Mouse (Mus musculus): Measurements from ENCODE around the gene 2010111I01Rik.
A peak's percentile ranks its signal among the peaks of the same experiment; 100 is the strongest.
"Not testable (repeated sequence)": the region's sequence is repeated elsewhere in the genome, so short reads cannot be mapped to it uniquely, and the experiment has no call there.

2010111I01Rik gene

DNA sequence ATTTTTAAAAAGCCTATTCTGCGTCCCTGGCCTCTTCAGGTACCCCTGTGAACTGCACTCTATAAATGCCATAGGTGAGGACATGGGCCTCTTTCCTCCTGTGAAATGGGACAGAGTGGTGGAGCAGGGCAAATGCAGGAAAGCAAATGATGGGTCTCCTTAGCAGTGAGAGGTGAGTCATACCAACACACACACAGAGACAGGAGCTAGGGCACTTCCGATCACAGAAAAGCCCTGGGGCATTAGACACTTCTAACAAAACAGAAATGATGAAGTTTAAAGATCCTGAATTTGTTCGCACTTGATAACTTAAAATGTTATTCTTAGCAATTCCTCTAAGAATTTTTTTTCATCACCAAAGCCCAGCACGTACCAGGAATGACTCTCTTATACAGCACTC is 375.3 kb downstream of the 2010111I01Rik start:
- DNase-seq (ENCODE audit: low read depth, low spot score), result no peak

GRCm38 (mm10) chr13:63342781-63343180 is 378.1 kb downstream of the 2010111I01Rik start:
- no peak for DNase-seq (ENCODE audit: low read depth, low spot score)

GRCm38 (mm10) chr13:63344481-63344880 is 379.8 kb downstream of the 2010111I01Rik start:
- DNase-seq (ENCODE audit: low read depth, low spot score), result no peak

- no peak for DNase-seq (ENCODE audit: low read depth, low spot score)
These were observed 381.0 kb downstream of the 2010111I01Rik start for GRCm38 (mm10) chr13:63345476-63346225.

DNA sequence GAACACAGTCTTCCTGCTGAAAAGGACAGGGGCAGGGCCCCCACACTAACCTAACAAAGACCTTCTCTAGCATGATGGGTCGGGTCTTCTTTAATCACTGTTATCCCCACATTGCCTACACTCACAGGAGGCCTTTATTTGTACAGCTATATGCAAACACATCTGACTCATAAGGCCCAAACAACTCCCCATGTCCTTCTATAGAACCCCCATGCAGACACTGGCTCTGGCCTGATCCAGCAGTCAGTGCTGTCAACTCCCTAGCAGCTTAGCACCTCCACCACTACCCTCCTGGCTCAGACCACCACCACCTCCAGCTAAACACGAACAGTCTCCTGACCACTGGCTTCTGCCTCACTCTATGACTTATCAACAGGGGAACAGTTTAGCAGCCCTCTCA is 382.9 kb downstream of the 2010111I01Rik start:
- DNase-seq (ENCODE audit: low read depth, low spot score), result no peak

DNA sequence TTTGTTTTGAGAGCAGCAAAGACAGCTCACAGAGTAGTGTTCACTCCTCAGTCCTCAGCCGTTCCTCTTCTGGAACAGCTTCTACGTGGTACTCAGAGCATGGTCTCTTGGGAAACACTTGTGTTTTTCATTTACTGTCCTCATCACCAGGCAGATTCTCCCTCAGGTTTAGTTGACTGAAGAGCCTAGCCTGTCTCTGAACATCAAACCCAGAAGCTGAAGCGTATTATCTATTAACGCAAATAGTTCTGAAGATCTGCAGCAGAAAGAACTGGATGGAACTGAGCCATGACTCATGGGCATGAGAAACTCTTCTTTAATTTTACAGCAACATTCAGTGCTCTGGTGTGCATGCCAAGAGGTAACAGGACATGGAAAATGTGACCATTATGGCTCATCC is 385.4 kb downstream of the 2010111I01Rik start:
- no peak for DNase-seq (ENCODE audit: low read depth, low spot score)

GRCm38 (mm10) chr13:63353312-63353711 is 388.6 kb downstream of the 2010111I01Rik start:
- not testable (repeated sequence) for DNase-seq (ENCODE audit: low read depth, low spot score)

- no peak for DNase-seq (ENCODE audit: low read depth, low spot score)
These were observed 391.4 kb downstream of the 2010111I01Rik start for GRCm38 (mm10) chr13:63356101-63356500.

DNA sequence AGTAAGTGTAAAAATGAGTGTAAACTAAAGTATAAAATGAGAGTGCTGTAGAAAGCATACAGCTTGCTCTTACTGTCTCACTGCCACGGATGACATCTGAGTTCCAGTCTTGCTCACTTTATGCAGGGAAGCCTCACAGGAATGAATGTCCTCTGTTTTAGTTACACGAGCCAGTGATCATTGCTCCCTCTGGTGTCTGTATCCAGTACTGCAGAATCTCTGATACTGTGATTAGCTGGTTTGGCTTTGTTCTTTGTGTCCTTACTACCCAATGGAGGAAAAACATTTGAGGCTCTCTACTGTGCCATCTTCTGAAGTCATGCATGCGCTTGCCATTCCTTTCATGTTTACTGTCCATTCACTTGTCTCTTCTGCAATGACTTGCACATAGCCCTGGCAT is 391.9 kb downstream of the 2010111I01Rik start:
- DNase-seq (ENCODE audit: low read depth, low spot score), result peak; percentile 18

DNA sequence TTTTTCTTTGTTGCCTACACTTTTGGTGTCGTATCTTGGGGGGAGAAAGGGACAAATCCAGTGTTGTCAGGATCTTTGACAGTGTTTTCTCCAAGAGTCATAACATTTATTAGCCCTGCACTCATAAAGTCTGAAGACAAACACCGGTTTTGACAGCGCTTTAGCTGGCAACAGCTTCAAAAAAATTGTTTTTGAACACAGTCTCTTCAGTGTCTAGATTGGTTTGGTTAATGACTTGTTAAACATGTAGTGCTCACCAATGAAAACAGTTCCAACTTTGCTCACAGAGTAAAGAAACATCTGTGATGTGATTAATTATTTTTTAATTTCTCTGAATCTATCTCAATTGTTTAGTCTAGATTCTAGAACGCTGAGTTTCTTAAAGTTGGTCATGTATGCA is 394.7 kb downstream of the 2010111I01Rik start:
- no peak for DNase-seq (ENCODE audit: low read depth, low spot score)

DNA sequence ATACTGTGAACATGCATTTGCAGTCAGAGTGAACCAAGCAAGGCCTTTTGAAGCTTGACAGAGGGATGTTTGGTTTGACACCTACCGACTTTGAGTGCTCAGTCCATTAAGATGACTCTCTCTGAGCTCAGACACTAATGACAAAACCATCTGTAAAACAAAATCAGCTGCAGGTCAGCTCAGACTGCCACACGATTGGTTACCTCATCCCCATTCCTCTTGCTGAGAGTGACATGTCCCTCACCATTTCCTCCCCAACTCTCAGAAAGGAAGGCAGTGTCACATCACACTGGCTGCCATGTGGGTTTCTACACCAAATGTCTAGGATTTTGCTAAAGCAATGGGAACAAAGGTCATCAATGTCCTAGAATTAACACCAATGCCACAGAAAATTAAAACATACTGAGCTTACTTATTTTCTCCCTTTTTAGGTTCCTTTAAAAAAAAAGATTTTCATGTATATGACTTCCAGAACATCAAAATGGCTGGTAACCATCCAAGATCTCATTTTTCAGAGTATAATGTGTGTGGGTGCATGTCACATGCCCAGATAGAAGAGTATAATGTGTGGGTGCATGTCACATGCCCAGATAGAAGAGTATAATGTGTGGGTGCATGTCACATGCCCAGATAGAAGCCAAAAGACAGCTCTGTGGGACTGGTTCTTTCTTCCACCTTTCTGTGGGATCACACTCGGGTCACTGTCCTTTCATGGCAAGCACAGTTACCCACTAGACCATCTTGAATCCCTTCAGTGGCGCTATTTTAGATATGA is 395.6 kb downstream of the 2010111I01Rik start:
- DNase-seq (ENCODE audit: low read depth, low spot score), result no peak

GRCm38 (mm10) chr13:63361755-63362154 is 397.1 kb downstream of the 2010111I01Rik start:
- no peak for DNase-seq (ENCODE audit: low read depth, low spot score)

DNA sequence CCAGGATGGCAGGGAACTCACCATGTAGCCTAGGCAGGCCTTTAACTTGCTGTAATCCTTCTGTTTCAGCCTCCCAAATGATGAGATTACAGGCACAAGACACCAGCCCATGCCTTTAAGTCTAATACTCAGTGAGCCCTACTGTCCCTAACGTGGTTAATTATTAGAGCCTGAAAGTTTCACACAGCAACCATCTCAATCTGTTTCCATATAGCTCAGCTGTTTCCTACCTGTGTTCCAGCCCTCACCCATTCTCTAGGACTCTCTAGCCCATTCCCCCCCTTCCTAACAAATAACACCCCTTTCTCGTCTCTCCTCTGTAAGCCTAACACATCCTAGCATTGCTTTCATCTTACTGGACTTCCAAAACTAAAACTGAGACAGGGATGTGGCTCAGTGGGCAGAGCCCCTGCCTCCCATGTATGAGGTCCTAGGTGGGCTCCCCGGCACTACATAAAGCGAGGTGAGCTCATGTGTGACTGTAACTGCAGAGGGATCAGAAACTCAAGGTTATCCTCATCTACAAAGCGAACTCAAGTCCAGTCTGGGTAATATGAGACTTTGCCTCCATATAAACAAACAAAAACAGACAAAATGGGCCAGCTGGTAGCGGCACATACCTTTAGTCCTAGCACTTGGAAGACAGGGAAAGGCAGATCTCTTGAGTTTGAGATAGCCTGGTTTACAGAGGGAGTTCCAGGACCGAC is 408.9 kb downstream of the 2010111I01Rik start:
- no peak for DNase-seq (ENCODE audit: low read depth, low spot score)
